Mouse (Mus musculus) heart, adult 2 months (tissue): Measurements from ENCODE around the gene Cdk2ap2.

Experiments
- CTCF ChIP-seq: fragments of 200-600 bp; IDR thresholded peaks from 2 replicates; pipeline ENCODE4 v1.8.1; 2022; ENCODE audit warnings: antibody characterized with exemption, mild to moderate bottlenecking, moderate library complexity
- POLR2A ChIP-seq: fragments of 200-500 bp; IDR thresholded peaks from 2 replicates; pipeline ENCODE4 v1.6.1; 2011; ENCODE audit warnings: mild to moderate bottlenecking, low read depth, low read length, control low read depth; ENCODE audit not compliant: insufficient read depth

DNA sequence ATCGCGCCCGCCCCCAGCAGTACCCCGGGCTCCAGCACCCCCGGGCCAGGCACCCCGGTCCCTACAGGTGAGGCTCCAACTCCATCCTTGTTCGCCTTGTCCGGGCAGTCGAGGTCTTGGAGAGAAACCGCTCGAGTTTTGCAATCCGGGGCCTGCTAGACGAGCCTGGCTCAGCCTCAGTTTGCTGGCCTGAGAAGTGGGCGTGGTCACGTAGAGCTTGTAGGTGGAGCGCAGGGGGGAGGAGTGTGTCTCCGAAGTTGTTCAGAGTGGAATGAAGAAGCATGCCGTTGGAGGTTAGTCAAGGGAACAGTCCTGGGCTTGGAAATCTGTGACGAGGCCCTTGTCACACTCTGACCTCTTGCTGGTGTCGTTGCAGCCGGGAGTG is 451 bp downstream of the Cdk2ap2 start:
- TF ChIP-seq POLR2A (no peak), CTCF (no peak)
